Mouse (Mus musculus): Measurements from ENCODE around the gene Cdk14.

DNA sequence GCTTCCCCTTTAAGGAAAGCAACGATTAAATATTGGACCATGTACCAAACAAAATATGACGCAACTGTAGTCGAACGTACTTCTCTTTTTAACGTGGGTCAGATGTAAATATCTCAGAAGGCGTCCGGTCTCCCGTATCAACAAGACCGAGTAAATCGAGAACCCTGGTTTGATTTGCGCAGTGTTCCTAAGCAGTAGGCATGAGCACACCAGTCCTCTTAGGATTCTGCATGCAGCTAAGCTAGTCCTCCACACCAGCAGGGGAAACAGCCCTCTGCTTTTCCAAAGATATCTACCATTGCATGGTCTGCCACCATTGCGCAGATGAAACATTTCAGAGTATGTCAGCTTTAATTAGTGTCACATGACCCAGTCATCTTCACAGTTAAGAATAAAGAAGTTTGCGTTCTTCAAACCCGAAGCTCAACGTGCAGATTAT, 543.4 kb downstream of the Cdk14 start:
- TF ChIP-seq CTCF (conservative IDR thresholded peaks at IDR 0.05; ENCODE audit: insufficient read depth, insufficient read length, low read depth, low read length) (no peak), POLR2A (IDR thresholded peaks at IDR 0.05; ENCODE audit: low read depth, low read length) (no peak)

Data from kidney, adult 2 months (tissue).